Mouse (Mus musculus) monocyte, adult 2 months (primary cell): ENCODE data around the gene Areg.

Experiments
- DNase-seq, 2 experiments: peaks; one replicate each; pipeline ENCODE4 v3.0.0; 2022; ENCODE audit warnings: low spot score in 2 of 2, low read depth in 1 of 2

The Areg gene

DNA sequence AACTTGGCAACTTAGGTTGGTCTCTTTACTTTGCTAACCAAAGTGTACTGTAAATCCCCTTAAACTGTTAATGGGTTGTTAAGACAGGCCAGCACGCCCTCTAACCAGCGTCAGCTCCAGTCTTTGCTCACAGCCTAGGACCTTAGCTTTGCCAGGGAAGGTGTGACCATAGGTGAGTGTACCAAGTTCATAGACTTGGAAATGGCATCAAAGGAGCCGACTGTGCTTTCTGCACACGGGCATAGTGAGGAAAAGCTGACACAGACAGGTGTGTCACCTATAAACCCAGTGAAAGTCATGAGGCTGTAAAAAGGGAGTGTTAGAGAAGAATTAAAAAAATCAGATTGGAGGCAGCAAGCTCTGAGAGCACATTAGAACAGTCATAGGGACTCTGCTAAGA is 23.4 kb downstream of the Areg start:
- DNase-seq: no peak

DNA sequence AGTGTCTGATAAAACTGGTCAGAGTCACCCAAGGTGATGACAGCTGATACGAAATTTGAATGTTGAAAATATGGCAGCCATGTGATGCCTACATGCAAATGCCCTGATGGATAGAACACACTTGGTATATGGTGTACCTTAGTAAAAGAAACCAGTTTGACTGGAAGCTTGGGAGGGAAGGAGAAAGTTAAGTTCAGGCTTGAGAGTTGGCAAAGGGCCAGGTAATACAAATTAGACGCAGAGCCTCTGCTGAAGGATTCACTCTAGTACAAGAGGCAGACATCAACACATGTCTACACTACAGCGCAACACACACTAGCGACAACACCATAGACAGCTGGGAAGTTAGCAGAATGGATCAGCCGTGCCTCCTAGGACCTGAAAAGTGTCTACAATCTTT is 27.2 kb downstream of the Areg start:
- no peak for DNase-seq

DNA sequence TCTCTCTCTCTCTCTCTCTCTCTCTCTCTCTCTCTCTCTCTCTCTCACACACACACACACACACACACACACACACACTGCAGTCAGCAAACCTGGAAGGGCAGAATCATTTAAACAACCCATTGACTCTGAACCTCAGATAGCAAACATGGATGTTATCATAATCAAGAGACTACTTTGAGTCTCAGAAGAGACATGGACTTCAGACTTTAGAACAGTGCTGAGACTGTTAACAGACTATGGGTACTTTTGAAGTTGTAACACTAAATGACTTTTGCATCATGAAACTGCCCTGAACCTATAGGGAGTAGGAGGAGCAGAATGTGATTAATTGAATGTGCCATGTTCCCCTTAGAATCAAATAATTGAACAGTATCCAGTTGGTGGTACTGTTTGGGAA is 37.0 kb downstream of the Areg start:
- no peak for DNase-seq

GRCm38 (mm10) chr5:91194572-91194971 is 55.2 kb downstream of the Areg start:
- DNase-seq: no peak
